Mouse (Mus musculus): ENCODE data around the gene Alx1. TPM values are rescaled to one million over a fixed set of nuclear protein-coding genes. Genes with fewer than 3 reads are reported as not detected.

Alx1 gene
- total and polyA plus RNA-seq, 3 experiments = not detected

- DNase-seq (ENCODE audit: extremely low read depth) = no peak
These were observed 70.4 kb downstream of the Alx1 start for GRCm38 (mm10) chr10:102959602-102960001.

More at GRCm38 (mm10) chr10:102959602-102960001, 70.4 kb downstream of the Alx1 start:
- peaks cover 16% of the 10 kb centered on the region for H3K9me3 ChIP-seq (replicated peaks; ENCODE audit: low read length)
- no peak overlapping the region for H3K9ac ChIP-seq (ENCODE audit: insufficient read depth, low read depth)
- no peak for TF ChIP-seq ZKSCAN1 (IDR thresholded peaks at IDR 0.05; ENCODE audit: borderline replicate concordance, low read depth, low read length)
- no peak for TF ChIP-seq MXI1 (IDR thresholded peaks at IDR 0.05; ENCODE audit: low read depth, low read length)
- no peak for TF ChIP-seq USF1 (IDR thresholded peaks at IDR 0.05; ENCODE audit: low read depth, low read length)
- no peak for TF ChIP-seq MAX (IDR thresholded peaks at IDR 0.05; ENCODE audit: low read length)
- TF ChIP-seq USF2 (conservative IDR thresholded peaks at IDR 0.05; ENCODE audit: low read depth, low read length) = no peak
- no peak for TF ChIP-seq NRF1 (IDR thresholded peaks at IDR 0.05; ENCODE audit: low read depth, low read length)
- no peak for TF ChIP-seq MAFK (IDR thresholded peaks at IDR 0.05; ENCODE audit: insufficient replicate concordance, low read length)
- TF ChIP-seq IRF4 (IDR thresholded peaks at IDR 0.05; ENCODE audit: low read depth, low read length) = no peak
- no peak for TF ChIP-seq EP300 (IDR thresholded peaks at IDR 0.05; ENCODE audit: low read length)
- no peak for TF ChIP-seq RAD21 (IDR thresholded peaks at IDR 0.05; ENCODE audit: low read depth, low read length)
- no peak for TF ChIP-seq KAT2A (IDR thresholded peaks at IDR 0.05; ENCODE audit: insufficient replicate concordance, low read length)
- no peak for TF ChIP-seq MAZ (IDR thresholded peaks at IDR 0.05; ENCODE audit: low read depth, low read length)
- no peak for TF ChIP-seq ELF1 (IDR thresholded peaks at IDR 0.05; ENCODE audit: low read depth, low read length)
- TF ChIP-seq HCFC1 (IDR thresholded peaks at IDR 0.05; ENCODE audit: low read depth, low read length) = no peak
- TF ChIP-seq BHLHE40 (IDR thresholded peaks at IDR 0.05; ENCODE audit: low read depth, low read length) = no peak
- H3K4me1 ChIP-seq (ENCODE audit: control insufficient read depth in 1 of 2, insufficient read depth in 2 of 2) = no peaks in the 10 kb centered on the region
- H3K27ac ChIP-seq (ENCODE audit: insufficient read depth, low read depth) = no peak overlapping the region
- H3K27me3 ChIP-seq (replicated peaks) = no peaks in the 10 kb centered on the region
- H3K4me3 ChIP-seq (replicated peaks in 1 of 3; ENCODE audit: low read depth in 2 of 3, low read length in 2 of 3, poor library complexity in 1 of 3) = no peak overlapping the region
- in situ Hi-C loops (cut with MboI; ENCODE audit: low pct_ligation_motif_present, low pct_unique_long_range_greater_than_20kb, low sequenced_read_pairs) = no loop called here
- no peak overlapping the region for H3K4me2 ChIP-seq (ENCODE audit: insufficient read depth, low read depth, poor library complexity, severe bottlenecking)
- no peaks in the 10 kb centered on the region for H3K36me3 ChIP-seq (replicated peaks in 1 of 2; ENCODE audit: control insufficient read depth in 1 of 2, insufficient read depth in 1 of 2, low read length in 1 of 2)
- dilution Hi-C loops (cut with MboI; ENCODE audit: extremely low pct_ligation_motif_present, extremely low pct_unique_long_range_greater_than_20kb, low sequenced_read_pairs) = no loop called here
- no peaks in the 10 kb centered on the region for H3K79me2 ChIP-seq (replicated peaks; ENCODE audit: control insufficient read depth, extremely low read depth, insufficient read depth, poor library complexity, severe bottlenecking)

Other genes starting within 250 kb of the Alx1 start
- not detected in 2 replicates for gene Lrriq1, start 206.1 kb upstream of the Alx1 start, total RNA-seq (2012; rRNA removed)
- not detected in 2 replicates for gene Lrriq1, start 206.1 kb upstream of the Alx1 start, total RNA-seq (2014; rRNA removed)
- not detected in 2 replicates for gene Lrriq1, start 206.1 kb upstream of the Alx1 start, polyA plus RNA-seq (2012; ENCODE audit: insufficient read length, low read depth)